Mouse (Mus musculus) urinary bladder, postnatal 25 days (tissue): ENCODE measurements around the gene Izumo1.

Experiments
- DNase-seq: peaks from one replicate; pipeline ENCODE4 v3.0.0; 2022; ENCODE audit warnings: low spot score

Izumo1 gene

GRCm38 (mm10) chr7:45618316-45618715 lies 3.3 kb upstream of the Izumo1 start:
- no peak for DNase-seq

- no peak for DNase-seq
Measured at GRCm38 (mm10) chr7:45619592-45619991, 2.0 kb upstream of the Izumo1 start.

GRCm38 (mm10) chr7:45623507-45623906 lies 1.9 kb downstream of the Izumo1 start:
- no peak for DNase-seq

- no peak for DNase-seq
Measured at GRCm38 (mm10) chr7:45624718-45625117, 3.1 kb downstream of the Izumo1 start.

GRCm38 (mm10) chr7:45625481-45625880 lies 3.9 kb downstream of the Izumo1 start:
- DNase-seq = no peak

- no peak for DNase-seq
Measured at GRCm38 (mm10) chr7:45626571-45627076, 5.0 kb downstream of the Izumo1 start.

- no peak for DNase-seq
Measured at GRCm38 (mm10) chr7:45627261-45627660, 5.7 kb downstream of the Izumo1 start, which contains the start of gene Rasip1. Gene Rasip1 (plus strand): TSS chr7:45627488.

- peak; percentile 93 for DNase-seq
Measured at GRCm38 (mm10) chr7:45628364-45629294, 7.0 kb downstream of the Izumo1 start.

GRCm38 (mm10) chr7:45630064-45630907 lies 8.7 kb downstream of the Izumo1 start:
- DNase-seq = no peak

GRCm38 (mm10) chr7:45632499-45632898 lies 10.9 kb downstream of the Izumo1 start:
- no peak for DNase-seq

GRCm38 (mm10) chr7:45634946-45635681 lies 13.5 kb downstream of the Izumo1 start:
- no peak for DNase-seq

GRCm38 (mm10) chr7:45635711-45636688 lies 14.4 kb downstream of the Izumo1 start:
- no peak for DNase-seq

GRCm38 (mm10) chr7:45637710-45638109 lies 16.1 kb downstream of the Izumo1 start:
- no peak for DNase-seq

GRCm38 (mm10) chr7:45638623-45639401 lies 17.2 kb downstream of the Izumo1 start:
- DNase-seq = peak; percentile 79

- no peak for DNase-seq
Measured at GRCm38 (mm10) chr7:45639561-45640027, 18.0 kb downstream of the Izumo1 start, which contains the start of gene Mamstr. Gene Mamstr (plus strand): TSS chr7:45639977.

- DNase-seq = no peak
Measured at GRCm38 (mm10) chr7:45640191-45640957, 18.8 kb downstream of the Izumo1 start.

- DNase-seq = no peak
Measured at GRCm38 (mm10) chr7:45641391-45642040, 19.9 kb downstream of the Izumo1 start.

- no peak for DNase-seq
Measured at GRCm38 (mm10) chr7:45642083-45642482, 20.5 kb downstream of the Izumo1 start.
